Mouse (Mus musculus): ENCODE results near the gene 1810046K07Rik. TPM values are rescaled to one million over a fixed set of nuclear protein-coding genes. Genes with fewer than 3 reads are reported as not detected.

The 1810046K07Rik gene
- polyA plus RNA-seq, 1 experiment from 2014 or later, result 0.21 TPM

- Histone ChIP-seq H3K9me3 (replicated peaks; ENCODE audit: control insufficient read depth, low read length) (no peaks in the 10 kb centered on the region), H3K4me2 (ENCODE audit: low read depth, low read length) (no peak overlapping the region), H3K4me3 (ENCODE audit: low read length) (no peak overlapping the region), H3K27me3 (ENCODE audit: control insufficient read depth, insufficient read depth, low read length) (no peaks in the 10 kb centered on the region), H3K9ac (ENCODE audit: low read length) (no peak overlapping the region), H3K27ac (ENCODE audit: low read length) (no peak overlapping the region), H3K36me3 (ENCODE audit: control insufficient read depth, insufficient read depth) (no peaks in the 10 kb centered on the region), H3K4me1 (ENCODE audit: control insufficient read depth, insufficient read depth, low read length) (no peaks in the 10 kb centered on the region)
- ATAC-seq (replicated peaks; ENCODE audit: extremely low read depth, insufficient read depth, low FRiP score), result no peak
- 66% methylated on average over 4 of the region's 4 CpGs for WGBS
Measured at GRCm38 (mm10) chr9:51256780-51257502, 71.8 kb downstream of the 1810046K07Rik start.

Other genes starting within 250 kb of the 1810046K07Rik start
- 0.29 and 0.56 TPM in 2 replicates for gene 4833427G06Rik, start 226.8 kb downstream of the 1810046K07Rik start, polyA plus RNA-seq (2015; fragmentation: Nextera tagmentation; extraction: Ambion mirVana)
- gene Gm32742, start 163.4 kb downstream of the 1810046K07Rik start, polyA plus RNA-seq (2015; fragmentation: Nextera tagmentation; extraction: Ambion mirVana), result 0.07 and 0.09 TPM in 2 replicates
- gene Pou2af1, start 115.2 kb downstream of the 1810046K07Rik start, polyA plus RNA-seq (2015; fragmentation: Nextera tagmentation; extraction: Ambion mirVana), result 0.31 and 0.92 TPM in 2 replicates
- 4.0 and 5.2 TPM in 2 replicates for gene Colca2, start 50.3 kb downstream of the 1810046K07Rik start, polyA plus RNA-seq (2015; fragmentation: Nextera tagmentation; extraction: Ambion mirVana)